Mouse (Mus musculus): ENCODE data around the gene Trpc4.

GRCm38 (mm10) chr3:54358463-54359189, 202.8 kb downstream of the Trpc4 start:
- no peak for TF ChIP-seq GATA1 (IDR thresholded peaks at IDR 0.05; ENCODE audit: borderline replicate concordance, low read length)
- no peak for TF ChIP-seq FLI1 (IDR thresholded peaks at IDR 0.05; ENCODE audit: low read length)
